Mouse (Mus musculus) gastrocnemius, postnatal 36 days (tissue): ENCODE measurements around the gene Duox1. TPM values are rescaled to one million over a fixed set of nuclear protein-coding genes. Genes with fewer than 3 reads are reported as not detected.
"Not testable (repeated sequence)": the region's sequence is repeated elsewhere in the genome, so short reads cannot be mapped to it uniquely, and the experiment has no call there.

ENCODE experiments used
- DNase-seq, 2 experiments: peaks; one replicate each; pipeline ENCODE4 v3.0.0; 2022
- intact Hi-C: fragments of 180-260 bp; cut with DNase I; formaldehyde crosslinking; loops from one replicate; pipeline ENCODE4 v1.15.1; 2025
- total RNA-seq, 2 experiments: library from RNA; stranded (reverse); gene quantifications; 2 replicates each; pipeline ENCODE4 v1.2.3; 2021

The Duox1 gene
- total RNA-seq, 2 experiments from 2014 or later: 0.47 to 0.66 TPM

- DNase-seq: no peak
- intact Hi-C loops: no loop called here
Measured at GRCm38 (mm10) chr2:122370101-122370750, 54.8 kb downstream of the Duox1 start.

- DNase-seq: no peak
Measured at GRCm38 (mm10) chr2:122372067-122372466, 56.6 kb downstream of the Duox1 start.

GRCm38 (mm10) chr2:122372541-122372940, 57.1 kb downstream of the Duox1 start:
- intact Hi-C loops: no loop called here

More at GRCm38 (mm10) chr2:122372067-122372466, 56.6 kb downstream of the Duox1 start:
- intact Hi-C loops: no loop called here

GRCm38 (mm10) chr2:122374012-122374411, 58.5 kb downstream of the Duox1 start:
- no peak for DNase-seq

More at GRCm38 (mm10) chr2:122372541-122372940, 57.1 kb downstream of the Duox1 start:
- no peak for DNase-seq

GRCm38 (mm10) chr2:122374666-122375331, 59.3 kb downstream of the Duox1 start:
- intact Hi-C loops: no loop called here

More at GRCm38 (mm10) chr2:122374012-122374411, 58.5 kb downstream of the Duox1 start:
- intact Hi-C loops: no loop called here

GRCm38 (mm10) chr2:122375391-122375991, 60.0 kb downstream of the Duox1 start:
- peak; percentile 88 to 90 for DNase-seq
- intact Hi-C loops: no loop called here

More at GRCm38 (mm10) chr2:122374666-122375331, 59.3 kb downstream of the Duox1 start:
- DNase-seq: no peak

GRCm38 (mm10) chr2:122376041-122376561, 60.6 kb downstream of the Duox1 start:
- intact Hi-C loops: no loop called here
- peak in 1 of 2 experiments; percentile 49 for DNase-seq

GRCm38 (mm10) chr2:122377215-122377674, 61.8 kb downstream of the Duox1 start:
- peak; percentile 93 to 99 for DNase-seq
- intact Hi-C loops: no loop called here

GRCm38 (mm10) chr2:122377751-122378246, 62.3 kb downstream of the Duox1 start:
- intact Hi-C loops: no loop called here
- peak; percentile 46 to 71 for DNase-seq

- no peak for DNase-seq
- intact Hi-C loops: no loop called here
Measured at GRCm38 (mm10) chr2:122378421-122379291, 63.2 kb downstream of the Duox1 start.

GRCm38 (mm10) chr2:122379292-122379650, 63.8 kb downstream of the Duox1 start:
- intact Hi-C loops: no loop called here
- no peak for DNase-seq

- intact Hi-C loops: loop anchor here (1.0 to 10.0 kb wide), 4 partner anchors 34 to 244 kb away; no protein-coding TSS in a partner anchor
- peak; percentile 34 to 48 for DNase-seq
Measured at GRCm38 (mm10) chr2:122380768-122381311, 65.4 kb downstream of the Duox1 start.

GRCm38 (mm10) chr2:122381329-122382103, 66.0 kb downstream of the Duox1 start:
- DNase-seq: no peak
- intact Hi-C loops: loop anchor here (1.0 to 10.0 kb wide), 4 partner anchors 34 to 243 kb away; no protein-coding TSS in a partner anchor

- no peak for DNase-seq
Measured at GRCm38 (mm10) chr2:122382121-122382520, 66.6 kb downstream of the Duox1 start.

GRCm38 (mm10) chr2:122385095-122385494, 69.6 kb downstream of the Duox1 start:
- intact Hi-C loops: loop anchor here (10.0 kb wide), 1 partner anchor 240 kb away; no protein-coding TSS in a partner anchor
- no peak for DNase-seq

More at GRCm38 (mm10) chr2:122382121-122382520, 66.6 kb downstream of the Duox1 start:
- intact Hi-C loops: loop anchor here (5.0 to 10.0 kb wide), 3 partner anchors 35 to 243 kb away; no protein-coding TSS in a partner anchor

- DNase-seq: not testable (repeated sequence)
- intact Hi-C loops: loop anchor here (10.0 kb wide), 1 partner anchor 238 kb away; no protein-coding TSS in a partner anchor
Measured at GRCm38 (mm10) chr2:122387135-122387534, 71.7 kb downstream of the Duox1 start.

GRCm38 (mm10) chr2:122396150-122396549, 80.7 kb downstream of the Duox1 start:
- intact Hi-C loops: no loop called here
- no peak for DNase-seq
